Mouse (Mus musculus) left cerebral cortex, adult 9 months (tissue): ENCODE measurements around the gene Arid1a.
"Not testable (repeated sequence)": the region's sequence is repeated elsewhere in the genome, so short reads cannot be mapped to it uniquely, and the experiment has no call there.

ENCODE experiments used
- DNase-seq, 2 experiments: peaks; one replicate each; pipeline ENCODE4 v3.0.0; 2022; ENCODE audit warnings: low spot score in 2 of 2

Gene Arid1a

DNA sequence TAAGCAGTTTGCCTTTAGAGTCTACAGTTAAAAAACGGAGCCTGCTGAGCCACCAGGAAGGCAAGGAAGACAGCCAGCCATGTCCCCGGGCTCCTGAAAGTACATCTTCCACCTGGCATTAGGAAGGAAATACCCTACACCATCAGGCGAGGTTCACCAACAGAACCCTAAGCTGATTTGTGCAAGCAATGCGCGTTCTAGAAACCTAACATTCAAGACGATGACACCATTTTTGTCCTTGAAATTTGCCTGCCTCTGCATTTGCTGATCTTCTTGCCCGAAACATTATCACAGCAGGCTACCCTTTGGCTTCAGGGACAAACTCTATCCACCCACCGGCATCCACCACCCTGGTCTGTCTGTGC is 82.3 kb downstream of the Arid1a start:
- DNase-seq: no peak

GRCm38 (mm10) chr4:133673666-133674330 is 82.8 kb downstream of the Arid1a start:
- DNase-seq: peak in 1 of 2 experiments; percentile 51

DNA sequence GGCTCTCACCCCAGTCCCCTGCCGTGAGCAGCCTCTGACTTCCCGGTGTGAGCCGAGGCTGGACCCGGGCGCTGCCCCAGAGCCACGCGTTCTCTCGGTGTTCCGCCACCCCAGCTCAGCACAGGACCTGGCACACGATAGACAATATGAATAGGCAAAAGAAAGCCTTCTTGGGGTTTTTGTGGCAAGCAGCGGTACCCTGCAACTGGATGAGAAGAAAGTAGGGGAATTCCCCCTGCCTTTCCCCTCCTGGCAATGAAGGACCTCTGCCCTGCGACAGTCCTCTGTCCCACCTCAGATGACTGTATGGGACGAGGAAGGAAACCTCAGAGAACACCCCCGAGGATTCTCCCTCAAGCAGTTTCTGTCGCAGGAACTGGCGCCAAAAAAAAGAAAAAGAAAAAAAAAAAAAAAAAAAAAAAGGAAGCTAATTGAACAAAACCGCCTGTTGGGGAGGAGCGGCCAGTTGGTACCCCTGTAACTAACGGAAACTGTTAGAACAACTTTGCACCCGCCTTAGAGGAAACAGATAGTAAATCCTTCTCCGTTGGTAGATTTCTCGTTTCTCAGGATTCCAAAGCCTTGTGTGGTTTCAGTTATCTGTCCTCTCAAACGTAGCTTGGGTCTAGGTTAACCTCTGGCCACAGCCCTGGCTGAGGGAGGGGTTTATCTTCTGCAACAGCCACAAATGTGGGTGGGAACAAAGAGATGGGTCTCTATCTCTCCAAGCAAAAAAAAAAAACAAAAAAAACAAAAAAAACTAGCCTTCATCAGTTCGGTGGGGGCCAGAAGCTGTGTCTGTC is 83.5 kb downstream of the Arid1a start:
- no peak for DNase-seq

GRCm38 (mm10) chr4:133671881-133672844 is 84.4 kb downstream of the Arid1a start, which contains the start of gene Pigv:
Gene Pigv (minus strand): TSS chr4:133672647.
- DNase-seq: peak; percentile 86 to 89

- peak; percentile 61 to 88 for DNase-seq
These were observed 85.2 kb downstream of the Arid1a start for GRCm38 (mm10) chr4:133671184-133671880.

DNA sequence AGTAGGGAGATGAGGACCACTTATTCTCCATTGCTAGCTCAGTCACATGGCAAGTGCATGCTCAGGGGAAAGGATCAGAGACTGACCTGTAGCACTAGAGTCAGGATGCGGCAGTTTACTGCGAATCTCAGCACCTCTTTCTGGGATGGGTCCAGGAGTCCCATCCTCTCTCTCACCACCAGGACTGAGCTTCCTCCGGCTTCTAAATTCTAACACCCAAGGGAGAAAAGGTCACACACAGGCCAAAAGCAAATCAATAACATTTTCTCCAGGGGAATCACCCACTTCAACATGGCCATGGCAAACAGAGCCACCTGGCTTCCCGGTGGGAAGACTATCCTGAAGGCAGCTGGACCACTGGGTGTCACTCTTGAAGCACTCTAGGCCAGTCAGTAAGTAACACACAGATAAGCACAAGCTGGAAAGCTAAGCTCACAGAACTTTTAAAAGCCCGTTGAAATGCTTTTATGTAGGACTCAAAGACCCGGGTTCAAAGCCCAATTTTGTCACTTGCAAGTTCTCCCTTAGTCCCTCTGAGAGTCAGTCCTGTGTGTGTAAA is 86.8 kb downstream of the Arid1a start:
- DNase-seq: no peak

- DNase-seq: no peak
These were observed 88.0 kb downstream of the Arid1a start for GRCm38 (mm10) chr4:133668537-133668936.

DNA sequence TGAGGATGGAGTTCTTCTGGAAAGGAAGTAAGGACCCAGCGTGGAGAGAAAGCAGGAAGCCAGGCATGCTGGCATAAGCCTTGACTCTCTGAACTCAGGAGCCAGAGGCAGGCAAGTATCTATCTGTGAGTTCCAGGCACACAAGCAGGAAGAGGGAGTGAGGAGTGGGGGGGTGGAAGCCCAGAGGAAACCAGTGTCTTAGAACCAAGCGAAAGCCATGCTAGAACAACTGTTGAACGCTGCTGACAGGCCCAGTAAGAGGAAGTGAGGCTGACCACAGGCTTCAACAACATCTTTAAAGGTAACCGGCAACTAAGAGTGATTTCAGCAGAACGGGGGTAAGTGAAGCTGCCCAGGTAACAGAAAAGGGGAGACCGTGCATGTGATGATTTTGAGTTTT is 90.4 kb downstream of the Arid1a start:
- no peak for DNase-seq

- no peak for DNase-seq
These were observed 91.5 kb downstream of the Arid1a start for GRCm38 (mm10) chr4:133665118-133665517.

DNA sequence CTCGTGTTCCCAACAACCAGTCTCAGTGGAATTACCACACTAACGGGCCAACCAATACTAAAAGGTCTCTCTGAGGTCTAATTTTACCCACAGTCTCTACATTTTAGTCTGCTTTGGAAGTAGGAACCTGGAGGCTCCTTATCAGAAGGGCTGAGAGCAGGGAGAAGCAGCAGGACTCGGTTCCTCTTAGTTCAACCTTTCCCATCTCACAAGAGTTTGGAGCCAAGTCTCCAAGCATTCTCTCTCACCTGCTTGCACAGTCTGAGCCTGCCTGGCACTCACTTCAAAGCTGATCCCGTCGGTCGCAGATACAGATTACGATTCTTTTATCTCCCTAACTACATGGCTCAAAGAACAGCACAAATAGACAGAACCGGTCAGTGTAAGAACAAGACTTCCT is 93.6 kb downstream of the Arid1a start:
- DNase-seq: no peak

DNA sequence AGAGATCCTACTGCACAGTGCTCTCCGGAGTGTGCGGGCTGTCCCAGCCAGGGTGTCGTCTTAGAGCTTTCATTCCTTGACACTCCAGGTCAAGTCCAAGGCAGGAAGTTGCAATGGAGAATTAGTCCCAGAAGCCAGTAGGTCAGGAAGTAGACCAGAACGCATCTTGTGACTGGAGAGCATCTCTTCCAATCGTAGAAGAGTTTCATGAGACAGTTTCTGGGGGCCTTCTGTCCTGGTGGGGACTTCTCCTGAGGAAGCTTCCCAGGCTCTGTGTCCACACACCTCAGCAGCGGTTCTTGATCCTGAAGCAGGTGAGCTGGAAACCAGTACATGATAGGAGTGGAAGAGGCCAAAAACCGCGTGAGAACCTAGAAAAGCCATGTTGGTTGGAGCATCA is 94.1 kb downstream of the Arid1a start:
- DNase-seq: no peak

GRCm38 (mm10) chr4:133660193-133661155 is 96.1 kb downstream of the Arid1a start:
- DNase-seq: peak; percentile 65 to 85

- peak in 1 of 2 experiments; percentile 48 for DNase-seq
These were observed 96.9 kb downstream of the Arid1a start for GRCm38 (mm10) chr4:133659497-133660192.

DNA sequence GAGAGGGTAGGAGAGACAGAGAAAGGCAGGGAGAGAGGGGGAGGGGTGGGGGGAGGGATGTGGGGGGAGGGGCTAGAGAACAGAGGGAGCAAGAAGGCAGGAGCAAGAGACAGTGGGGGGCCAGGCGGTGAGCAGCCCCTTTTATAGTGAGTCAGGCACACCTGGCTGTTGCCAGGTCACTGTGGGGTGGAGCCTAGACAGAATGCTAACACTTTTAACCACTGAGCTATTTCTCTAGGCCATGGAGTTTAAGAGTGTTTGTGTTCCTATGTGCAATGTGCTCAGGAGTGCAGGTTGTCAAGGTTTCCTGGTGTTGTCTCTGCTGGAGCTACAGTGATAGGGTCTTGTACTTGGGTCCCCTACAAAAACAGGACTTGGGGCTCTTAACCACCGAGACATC is 97.8 kb downstream of the Arid1a start:
- no peak for DNase-seq

GRCm38 (mm10) chr4:133657829-133658458 is 98.6 kb downstream of the Arid1a start:
- no peak for DNase-seq

GRCm38 (mm10) chr4:133656997-133657396 is 99.6 kb downstream of the Arid1a start:
- no peak for DNase-seq

GRCm38 (mm10) chr4:133656294-133656693 is 100.3 kb downstream of the Arid1a start:
- DNase-seq: no peak

DNA sequence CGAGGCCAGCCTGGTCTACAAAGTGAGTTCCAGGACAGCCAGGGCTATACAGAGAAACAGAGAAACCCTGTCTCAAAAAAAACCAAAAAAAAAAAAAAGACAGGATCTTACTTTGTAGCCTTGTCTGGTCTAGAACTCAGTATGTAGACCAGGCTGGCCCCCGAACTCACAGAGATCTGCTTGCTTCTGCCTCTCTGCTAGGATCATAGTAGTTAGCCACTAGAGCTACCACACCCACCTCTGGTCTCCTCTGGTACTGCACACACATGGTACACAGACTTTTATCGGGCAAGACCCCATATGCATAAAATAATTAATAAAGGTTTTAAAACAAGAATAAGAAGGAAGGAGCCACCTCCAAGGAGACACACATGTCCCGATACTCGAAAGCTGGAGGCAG is 102.5 kb downstream of the Arid1a start:
- DNase-seq: not testable (repeated sequence)

GRCm38 (mm10) chr4:133652746-133653145 is 103.8 kb downstream of the Arid1a start:
- DNase-seq: no peak
